Mouse (Mus musculus) kidney, embryonic 16.5 days (tissue): ENCODE results near the gene Kansl1. TPM values are rescaled to one million over a fixed set of nuclear protein-coding genes. Genes with fewer than 3 reads are reported as not detected.

Experiments used
- ATAC-seq: fragments of 200-750 bp; cut with Nextera tagmentation; 2 replicates; pipeline ENCODE4 v1.8.0; 2017; ENCODE audit warnings: moderate TSS enrichment; ENCODE audit not compliant: low FRiP score, low TSS enrichment
- H3K27ac ChIP-seq: fragments of 300-500 bp; sonication (generic); 2 replicates; pipeline ENCODE4 v1.5.1; 2014; ENCODE audit warnings: low read length
- H3K27me3 ChIP-seq: fragments of 300-500 bp; sonication (generic); 2 replicates; pipeline ENCODE4 v1.6.1; 2014; ENCODE audit warnings: low read length, control low read depth, mixed read lengths; ENCODE audit not compliant: insufficient read depth
- H3K36me3 ChIP-seq: fragments of 300-500 bp; sonication (generic); 2 replicates; pipeline ENCODE4 v1.6.1; 2014; ENCODE audit warnings: low read length, control low read depth, mixed read lengths; ENCODE audit not compliant: insufficient read depth
- H3K4me1 ChIP-seq: fragments of 300-500 bp; sonication (generic); 2 replicates; pipeline ENCODE4 v1.6.1; 2014; ENCODE audit warnings: low read length, control low read depth, mixed read lengths; ENCODE audit not compliant: insufficient read depth
- H3K4me2 ChIP-seq: fragments of 300-500 bp; sonication (generic); replicated peaks from 2 replicates; pipeline ENCODE4 v1.6.1; 2014; ENCODE audit warnings: low read depth, low read length
- H3K4me3 ChIP-seq: fragments of 300-500 bp; sonication (generic); 2 replicates; pipeline ENCODE4 v1.5.1; 2014; ENCODE audit warnings: mild to moderate bottlenecking, low read length
- H3K9ac ChIP-seq: fragments of 300-500 bp; sonication (generic); replicated peaks from 2 replicates; pipeline ENCODE4 v1.6.1; 2014; ENCODE audit warnings: low read length
- H3K9me3 ChIP-seq: fragments of 300-500 bp; sonication (generic); 2 replicates; pipeline ENCODE4 v1.6.1; 2016; ENCODE audit warnings: low read length, control low read depth
- WGBS: fragments of 180-500 bp; shearing (Covaris S2); extraction: QIAGEN DNeasy Blood & Tissue Kit; methylation state at CpG from one replicate; pipeline ENCODE4 v1.1.7; 2014; 5-methylcytosine and 5-hydroxymethylcytosine counted together
- microRNA-seq: library from miRNA; unstranded; fragments of <30 nt; microRNA quantifications from one replicate; pipeline ENCODE4, GENCODE M21; 2016
- polyA plus RNA-seq: library from polyadenylated mRNA; unstranded; fragments of >200 nt; fragmentation: Nextera tagmentation; extraction: Ambion mirVana; gene quantifications from 2 replicates; pipeline ENCODE4 v1.2.1, GENCODE M21; 2015

Gene Kansl1
- polyA plus RNA-seq, 1 experiment from 2014 or later = 22.5 TPM

DNA sequence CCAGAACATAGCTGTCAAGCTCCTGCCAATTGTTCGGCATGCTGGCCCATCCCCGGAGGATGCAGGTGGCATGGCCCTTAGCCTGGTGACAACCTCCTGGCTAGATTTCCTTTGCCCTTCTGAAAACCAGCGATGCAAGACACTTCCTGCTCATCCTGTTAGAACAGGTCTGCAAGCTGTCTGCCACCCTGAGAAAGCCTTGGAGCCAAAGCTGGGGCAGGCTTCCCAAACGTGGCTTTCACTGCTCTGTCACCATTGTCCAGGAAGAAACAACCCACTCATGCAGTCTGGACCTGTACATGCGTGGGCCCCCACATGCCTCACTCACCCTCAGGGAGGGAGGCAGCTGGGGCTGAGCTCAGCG is 179.8 kb downstream of the Kansl1 start:
- Histone ChIP-seq H3K4me3 (no peak overlapping the region), H3K4me1 (peaks cover 6% of the 10 kb centered on the region; the same call in 1 of the 2 replicates), H3K27me3 (no peaks in the 10 kb centered on the region), H3K9ac (no peak overlapping the region), H3K27ac (peak overlapping the region; percentile 48), H3K4me2 (no peak overlapping the region), H3K36me3 (no peaks in the 10 kb centered on the region), H3K9me3 (no peaks in the 10 kb centered on the region)
- 35% methylated on average over 6 of the region's 6 CpGs for WGBS
- peak; percentile 46 for ATAC-seq

DNA sequence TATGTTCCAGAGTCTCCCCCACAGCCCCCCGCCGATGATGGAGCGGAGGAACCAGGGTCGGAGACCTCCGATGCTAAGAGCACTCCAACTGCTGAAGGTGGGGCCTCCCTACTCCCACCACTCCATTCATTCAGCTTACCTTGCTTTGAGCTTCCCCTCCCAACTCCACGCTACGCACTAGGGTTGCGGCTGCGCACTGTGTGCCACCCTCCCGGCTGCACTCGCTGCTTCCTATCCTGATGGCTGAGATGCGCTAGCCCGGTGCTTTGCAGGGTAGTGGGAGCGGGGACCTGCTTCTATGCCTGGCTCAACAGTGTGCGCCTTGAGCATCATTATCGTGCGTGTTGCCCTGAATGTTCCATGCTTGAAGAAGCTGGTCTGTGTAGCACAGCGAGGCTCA is 181.5 kb downstream of the Kansl1 start:
- 94% methylated on average over 18 of the region's 18 CpGs for WGBS
- no peaks in the 10 kb centered on the region for H3K36me3 ChIP-seq
- no peak for ATAC-seq

More for the DNA sequence above, 181.5 kb downstream of the Kansl1 start:
- Histone ChIP-seq H3K27ac (no peak overlapping the region), H3K27me3 (no peaks in the 10 kb centered on the region), H3K9ac (no peak overlapping the region), H3K4me1 (peaks cover 6% of the 10 kb centered on the region; the same call in 1 of the 2 replicates), H3K4me2 (no peak overlapping the region), H3K4me3 (no peak overlapping the region), H3K9me3 (no peaks in the 10 kb centered on the region)

Small RNAs within 50 kb of the gene (microRNA-seq; reads per million reads assigned to microRNA genes)
- gene Gm47315 = not detected

Other genes with a start within 250 kb of the Kansl1 start
- 10.3 and 11.7 TPM in 2 replicates for gene Mapt, start 237.5 kb downstream of the Kansl1 start, polyA plus RNA-seq
- gene Cdc27, start 81.8 kb upstream of the Kansl1 start, polyA plus RNA-seq = 34.7 and 37.1 TPM in 2 replicates
- 7.1 and 11.6 TPM in 2 replicates for gene Myl4, start 81.8 kb upstream of the Kansl1 start, polyA plus RNA-seq
- gene Itgb3, start 139.1 kb upstream of the Kansl1 start, polyA plus RNA-seq = 2.2 and 3.1 TPM in 2 replicates
- gene Gm11639, start 216.8 kb upstream of the Kansl1 start, polyA plus RNA-seq = 0.18 TPM in 1 of 2 replicates, not detected in the other